Mouse (Mus musculus) left cerebral cortex, postnatal 14 days (tissue): ENCODE measurements at regions not wholly inside any gene's neighbourhood (a gene's known extent, or its start where the extent isn't known, plus 50 kb on each side); places are given as distances from the start of the nearest gene placed in this dataset.

ENCODE experiments used
- DNase-seq, 2 experiments: peaks; one replicate each; pipeline ENCODE4 v3.0.0; 2021 to 2022; ENCODE audit warnings: low spot score in 2 of 2, mixed read lengths in 1 of 2
- intact Hi-C: fragments of 180-260 bp; cut with DNase I; formaldehyde crosslinking; loops from one replicate; pipeline ENCODE4 v1.15.1; 2025

DNA sequence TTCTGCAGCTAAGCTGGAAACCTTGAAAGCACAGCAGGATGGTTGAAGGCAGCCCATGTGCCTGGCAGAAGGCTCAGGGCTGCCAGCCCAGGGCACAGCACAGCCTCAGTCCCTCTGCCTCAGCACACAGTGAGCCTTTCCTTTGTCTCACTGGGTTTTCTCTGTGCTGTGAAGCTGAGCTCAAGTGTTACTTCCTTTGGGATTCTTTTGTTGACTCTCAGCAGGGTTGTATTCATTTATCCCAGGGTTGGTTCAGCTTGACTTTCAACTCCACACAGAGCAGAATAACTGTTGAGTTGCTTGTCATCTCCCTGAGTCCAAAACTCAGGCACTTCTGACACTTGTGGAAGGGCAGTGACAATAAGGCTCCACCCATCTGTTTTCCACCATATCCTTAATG, 162.3 kb upstream of the Bmper start:
- no peak for DNase-seq
- intact Hi-C loops: no loop called here

DNA sequence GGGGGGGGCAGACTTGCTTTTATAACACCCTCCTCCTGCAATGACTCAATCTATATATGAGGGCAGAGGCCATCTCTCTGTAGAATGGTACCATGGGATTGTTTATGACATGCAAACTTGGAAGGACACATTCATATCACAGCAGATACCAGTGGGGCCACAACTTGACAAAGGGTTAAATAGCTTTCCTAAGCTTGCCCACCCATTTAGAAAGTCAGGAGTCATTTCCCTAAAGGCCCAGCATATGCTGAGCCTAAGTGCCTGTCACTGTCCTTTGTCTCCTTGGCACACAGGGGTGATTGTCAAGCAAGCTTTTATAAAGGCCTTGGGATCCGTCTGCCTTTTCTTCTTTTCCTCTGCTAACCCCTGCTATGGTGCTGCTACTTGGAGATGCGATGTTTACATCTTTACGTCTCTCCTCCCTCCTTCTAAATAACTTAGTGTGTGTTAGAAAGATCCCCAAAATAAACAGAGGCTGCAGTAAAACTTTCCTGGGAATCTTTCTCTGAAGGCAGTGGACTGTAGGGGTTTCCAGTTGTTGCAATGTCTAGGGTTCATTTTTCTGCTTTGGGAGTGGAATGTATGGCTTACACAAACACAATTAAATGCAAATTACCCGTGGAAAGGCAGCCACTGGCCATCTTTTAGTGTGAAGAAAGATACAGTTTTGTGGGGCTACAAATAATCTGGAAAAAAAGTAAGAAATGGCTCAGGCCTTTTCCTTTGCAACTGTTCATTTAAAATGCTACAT, 161.5 kb upstream of the Bmper start:
- DNase-seq: no peak
- intact Hi-C loops: no loop called here

- no peak for DNase-seq
- intact Hi-C loops: no loop called here
Observed at GRCm38 (mm10) chr9:23062057-23062655, 160.7 kb upstream of the Bmper start.

DNA sequence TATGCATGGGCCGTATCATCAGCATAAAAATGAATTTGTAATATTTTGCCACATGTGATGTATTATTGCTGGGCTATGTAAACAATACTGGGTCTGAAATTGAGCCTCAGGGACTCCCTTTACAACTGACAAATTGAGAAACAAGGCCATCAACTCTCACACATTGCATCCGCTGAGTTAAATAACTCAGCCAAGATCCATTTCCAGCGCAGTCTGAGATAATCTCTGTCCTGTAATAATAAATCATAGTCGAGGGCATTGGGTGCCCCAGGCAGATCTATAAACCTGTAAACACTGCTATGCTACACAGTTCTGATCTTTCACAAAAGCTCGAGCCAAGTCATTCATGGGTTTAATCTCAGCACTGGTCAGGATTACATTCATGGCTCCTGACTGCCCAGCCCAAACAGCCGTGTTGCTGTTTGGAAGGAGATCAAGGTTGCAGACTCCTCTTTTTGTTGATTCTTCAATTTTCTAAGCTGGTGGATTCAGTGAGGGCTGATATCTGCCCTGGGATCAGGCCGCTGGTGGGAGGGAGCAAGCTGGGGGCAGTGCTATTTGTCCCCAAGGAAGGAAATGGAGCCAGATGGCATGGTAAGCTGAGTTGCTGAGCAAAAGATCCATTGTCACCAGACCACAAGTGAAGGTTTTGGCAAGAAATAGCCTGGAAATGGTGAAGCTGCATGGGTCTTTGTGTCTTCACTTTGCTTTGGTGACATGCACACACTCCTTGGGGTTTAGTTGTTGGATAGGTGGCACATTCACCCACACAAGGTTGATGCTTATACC, 160.0 kb upstream of the Bmper start:
- intact Hi-C loops: no loop called here
- no peak for DNase-seq

DNA sequence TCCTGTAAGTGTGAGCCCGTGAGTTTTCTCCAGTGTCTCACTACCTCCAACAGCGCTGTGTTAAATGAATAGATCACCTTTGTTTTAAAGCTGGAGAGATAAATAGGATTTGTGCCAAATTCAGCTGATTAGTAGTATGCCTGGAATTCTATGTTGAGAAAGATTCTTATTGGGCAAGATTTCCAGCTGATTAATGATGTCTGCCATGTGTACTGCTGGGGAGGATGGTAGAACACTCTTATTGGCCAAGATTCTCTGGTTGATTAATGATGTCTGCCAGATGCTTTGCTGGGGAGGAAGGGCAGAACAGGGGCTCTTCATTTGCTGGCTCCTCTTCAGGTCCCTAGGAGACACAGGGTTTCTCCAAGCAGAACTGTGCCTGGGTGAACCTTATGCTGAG, 158.9 kb upstream of the Bmper start:
- intact Hi-C loops: no loop called here
- no peak for DNase-seq

DNA sequence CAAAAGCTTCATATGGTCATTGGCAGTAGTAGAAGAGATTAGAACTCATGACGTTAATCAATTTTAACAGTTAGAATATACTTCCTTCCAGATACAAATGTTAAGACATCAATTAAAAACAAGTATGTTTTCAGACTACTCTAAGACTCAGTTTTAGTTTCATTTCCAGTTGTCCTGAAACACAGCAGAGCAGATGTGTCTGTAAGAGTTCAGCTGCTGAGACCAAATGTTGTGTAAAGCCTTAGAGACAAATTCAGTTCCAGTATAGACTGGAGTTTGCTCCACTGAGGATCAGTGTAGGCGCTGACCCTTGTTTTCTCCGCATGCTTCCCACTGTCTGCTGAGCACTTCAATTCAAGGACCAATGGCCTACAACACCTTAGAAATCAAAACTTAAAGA, 158.1 kb upstream of the Bmper start:
- DNase-seq: no peak
- intact Hi-C loops: no loop called here

DNA sequence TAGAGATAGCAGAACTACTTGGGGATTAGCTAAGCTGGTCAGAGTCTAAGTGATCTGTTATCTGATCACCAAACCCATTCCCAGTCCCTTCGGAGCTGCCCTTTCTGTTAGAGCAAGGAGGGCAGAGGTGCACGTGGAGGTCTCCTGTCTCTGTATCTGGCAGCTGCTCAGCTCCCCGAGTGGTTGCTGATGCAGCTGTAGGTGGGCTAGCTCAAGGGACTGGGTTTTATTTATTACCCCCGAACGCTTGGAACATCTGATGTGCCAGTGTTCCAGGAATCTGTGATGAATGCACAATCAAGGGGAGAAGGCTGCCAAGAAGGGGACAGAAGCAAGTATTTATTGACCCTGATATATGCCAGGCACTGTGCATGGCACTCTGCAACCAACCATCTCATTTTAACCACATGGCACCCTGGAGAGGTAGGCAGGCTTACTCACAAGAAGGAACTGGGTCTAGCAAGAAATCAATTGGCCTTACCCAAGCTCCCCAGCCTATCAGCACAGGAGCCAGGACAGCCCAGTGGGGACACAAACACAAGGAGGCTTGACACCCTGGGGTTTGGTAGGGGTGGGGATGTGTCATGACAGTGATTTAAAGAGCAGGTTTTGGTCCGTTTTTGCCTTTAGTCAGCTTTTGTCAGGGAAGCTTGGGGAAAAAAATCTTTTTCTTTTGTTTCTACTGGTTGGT, 154.6 kb upstream of the Bmper start:
- intact Hi-C loops: no loop called here
- no peak for DNase-seq

DNA sequence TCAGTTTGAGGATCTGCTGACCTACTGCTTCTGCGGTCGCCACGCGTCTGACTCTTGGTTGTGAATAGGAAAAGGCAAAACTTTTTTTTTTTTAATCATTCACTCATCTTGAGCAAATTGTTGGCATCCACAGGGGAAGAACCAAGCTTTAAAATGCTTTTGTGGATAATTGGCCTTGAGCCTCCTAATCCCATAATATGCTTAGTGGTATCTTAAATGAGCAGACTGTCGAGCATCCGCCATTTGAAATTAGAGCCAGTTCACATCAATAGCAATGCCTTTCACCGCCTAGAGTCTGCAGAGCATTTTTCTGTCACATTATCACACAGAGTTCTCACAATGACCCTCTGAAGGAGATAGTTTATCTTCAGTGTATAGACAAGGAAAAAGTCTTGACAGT, 153.7 kb upstream of the Bmper start:
- intact Hi-C loops: no loop called here
- no peak for DNase-seq

DNA sequence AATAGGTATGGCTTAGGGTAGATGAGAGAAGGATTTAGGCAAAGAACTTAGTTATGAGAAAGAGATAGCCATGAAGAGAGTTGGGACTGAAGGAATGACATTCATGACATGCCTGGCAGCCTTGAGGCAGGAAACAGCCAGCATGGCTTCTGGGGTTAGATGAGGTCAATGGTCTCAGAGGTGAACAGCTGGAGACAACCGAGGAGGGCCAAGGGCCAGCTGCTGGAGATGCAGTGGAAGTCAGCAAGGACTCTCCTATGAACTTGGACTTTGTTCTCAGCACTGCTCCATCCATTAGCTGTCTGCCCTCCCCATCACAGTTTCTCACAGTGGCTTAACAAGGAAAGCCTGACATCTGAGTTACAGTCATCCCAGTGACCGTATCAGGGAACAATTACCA, 151.9 kb upstream of the Bmper start:
- no peak for DNase-seq
- intact Hi-C loops: no loop called here

- DNase-seq: no peak
- intact Hi-C loops: no loop called here
Observed at GRCm38 (mm10) chr9:23072741-23073140, 150.1 kb upstream of the Bmper start.

DNA sequence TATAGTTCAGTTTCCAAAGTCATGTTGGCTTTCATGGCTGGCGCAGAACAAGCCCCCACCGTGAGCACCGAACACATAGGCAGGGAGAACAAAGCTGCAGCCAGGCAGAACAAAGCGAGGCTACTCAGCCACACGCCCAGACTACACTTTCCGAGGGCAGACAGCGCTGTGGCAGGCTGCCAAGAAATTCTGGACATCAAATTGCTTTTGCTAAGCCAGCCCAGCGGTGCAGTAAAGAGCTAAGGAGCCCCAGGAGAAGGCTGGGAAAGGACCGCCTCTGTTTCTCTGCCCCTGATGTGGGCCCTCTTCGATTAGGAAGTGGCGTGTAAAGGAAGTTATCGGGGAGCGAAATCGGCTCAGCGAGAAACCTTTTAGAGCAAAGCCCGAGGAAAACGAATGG, 139.3 kb upstream of the Bmper start:
- DNase-seq: peak; percentile 22 to 58
- intact Hi-C loops: no loop called here

GRCm38 (mm10) chr9:23089339-23089738, 133.5 kb upstream of the Bmper start:
- no peak for DNase-seq
- intact Hi-C loops: no loop called here

GRCm38 (mm10) chr9:23097134-23097789, 125.6 kb upstream of the Bmper start:
- DNase-seq: no peak
- intact Hi-C loops: no loop called here

DNA sequence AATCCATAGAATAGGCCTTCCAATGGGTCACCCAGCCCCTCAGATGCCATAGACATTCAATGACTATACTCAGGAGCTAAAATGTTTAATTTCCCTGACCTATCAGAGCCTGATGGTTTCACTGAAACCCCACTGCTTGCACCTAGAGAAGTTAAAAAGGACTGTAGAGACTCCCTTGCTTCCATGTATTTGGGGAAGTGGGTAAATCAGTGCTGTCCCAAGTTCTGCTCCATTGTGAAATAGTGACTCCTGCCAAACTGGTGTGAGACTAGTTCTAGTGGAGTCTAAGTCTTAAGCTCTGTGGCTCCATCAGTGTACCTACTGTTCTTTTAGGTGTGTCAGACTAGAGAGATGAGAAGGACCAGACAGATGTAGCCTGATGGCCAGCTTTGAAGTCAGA, 121.3 kb upstream of the Bmper start:
- no peak for DNase-seq

DNA sequence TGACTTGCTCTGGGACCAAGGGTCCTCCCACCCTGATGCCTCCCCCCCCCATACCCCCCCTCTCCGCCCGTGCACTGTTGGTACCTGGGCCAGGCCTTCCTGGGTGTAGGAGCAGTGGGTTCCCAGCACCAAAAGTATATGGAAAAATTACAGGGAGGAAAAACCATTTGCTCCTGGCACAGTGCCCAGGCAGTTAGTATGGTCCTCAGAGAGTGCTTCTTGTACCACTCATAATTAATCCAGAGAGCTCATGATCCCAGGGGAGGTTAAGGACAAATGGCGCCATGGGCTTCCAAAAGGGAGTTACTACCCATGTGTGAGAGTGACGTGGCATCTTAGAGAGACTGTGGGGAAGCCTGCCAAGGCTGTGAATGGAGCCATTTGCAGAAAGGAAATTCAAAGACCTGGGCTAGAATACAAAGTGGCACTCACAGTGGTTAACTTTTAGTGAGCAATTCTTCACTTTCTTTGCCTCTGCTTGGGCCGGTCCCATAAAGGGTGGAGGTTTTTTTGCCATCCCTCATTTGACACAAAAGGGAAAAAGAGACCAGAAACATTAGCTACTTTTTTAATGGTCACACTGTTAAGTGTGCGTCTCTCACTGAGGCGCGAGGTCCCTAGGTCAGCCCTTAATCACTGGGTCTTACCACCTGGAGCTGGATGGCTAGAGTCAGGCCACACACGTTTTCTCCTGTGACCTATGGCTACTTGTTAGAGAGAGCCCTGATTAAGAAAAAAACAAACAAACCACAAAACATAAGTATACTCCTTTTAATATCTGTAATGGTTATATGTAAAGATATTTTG, 120.7 kb upstream of the Bmper start:
- DNase-seq: peak; percentile 34 to 54
- intact Hi-C loops: no loop called here

More for the DNA sequence above, 121.3 kb upstream of the Bmper start:
- intact Hi-C loops: no loop called here

DNA sequence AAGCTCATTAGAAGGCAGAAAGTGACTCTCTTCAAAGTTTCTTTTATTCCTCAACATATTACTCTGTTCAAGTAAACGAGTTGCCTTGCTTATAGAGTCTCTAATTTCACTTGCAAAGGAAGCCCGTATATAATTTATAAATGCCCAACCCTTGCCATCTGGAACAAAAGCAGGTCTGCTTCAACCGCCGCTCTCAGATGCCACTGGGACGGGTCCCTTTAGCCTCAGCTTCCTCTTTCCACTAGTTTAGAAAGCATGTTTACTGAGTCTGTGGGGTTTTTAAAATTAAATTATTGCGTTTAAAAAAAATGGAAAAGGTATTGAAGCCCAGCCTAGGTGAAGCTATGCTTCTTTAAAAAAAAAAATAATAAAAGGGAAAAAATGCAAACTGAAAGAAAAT, 111.4 kb upstream of the Bmper start:
- intact Hi-C loops: no loop called here

DNA sequence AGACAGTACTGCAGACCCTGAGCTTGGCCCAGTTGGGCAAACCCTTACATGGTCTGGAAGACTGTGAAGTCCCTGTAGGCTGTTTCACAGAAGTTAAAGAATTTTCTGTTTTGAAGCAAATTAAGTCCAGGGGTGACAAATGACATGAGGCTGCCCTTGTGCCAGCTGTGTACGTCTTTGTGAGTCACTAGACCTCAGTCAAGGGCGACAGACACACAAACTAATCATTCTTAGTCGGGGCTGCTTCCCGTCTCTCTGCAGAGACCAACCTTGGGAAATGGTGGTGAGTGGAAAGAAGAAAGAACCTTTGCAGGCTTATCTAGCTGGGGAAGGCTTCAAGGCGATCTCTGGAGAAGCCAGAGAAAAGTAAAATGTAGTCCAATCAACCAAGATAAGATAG, 107.8 kb upstream of the Bmper start:
- no peak for DNase-seq
- intact Hi-C loops: no loop called here

More for the DNA sequence above, 111.4 kb upstream of the Bmper start:
- DNase-seq: no peak

GRCm38 (mm10) chr9:23115540-23115939, 107.3 kb upstream of the Bmper start:
- DNase-seq: no peak
- intact Hi-C loops: no loop called here

GRCm38 (mm10) chr9:23116311-23116710, 106.6 kb upstream of the Bmper start:
- intact Hi-C loops: no loop called here
- no peak for DNase-seq
